Mouse (Mus musculus) forebrain, embryonic 12.5 days (tissue): ENCODE measurements around the gene Boll. TPM values are rescaled to one million over a fixed set of nuclear protein-coding genes. Genes with fewer than 3 reads are reported as not detected.
"Not testable (repeated sequence)": the region's sequence is repeated elsewhere in the genome, so short reads cannot be mapped to it uniquely, and the experiment has no call there.

Experiments used
- ATAC-seq: fragments of 200-750 bp; cut with Nextera tagmentation; 2 replicates; pipeline ENCODE4 v1.8.0; 2017; ENCODE audit warnings: moderate TSS enrichment; ENCODE audit not compliant: low FRiP score
- H3K27ac ChIP-seq: fragments of 300-500 bp; sonication (generic); 2 replicates; pipeline ENCODE4 v1.5.1; 2016; ENCODE audit warnings: mild to moderate bottlenecking
- H3K27me3 ChIP-seq: fragments of 300-500 bp; sonication (generic); 2 replicates; pipeline ENCODE4 v1.6.1; 2016; ENCODE audit warnings: mild to moderate bottlenecking
- H3K36me3 ChIP-seq: fragments of 300-500 bp; sonication (generic); replicated peaks from 2 replicates; pipeline ENCODE4 v1.6.1; 2016; ENCODE audit warnings: mild to moderate bottlenecking
- H3K4me1 ChIP-seq: fragments of 300-500 bp; sonication (generic); 2 replicates; pipeline ENCODE4 v1.6.1; 2016
- H3K4me2 ChIP-seq: fragments of 300-500 bp; sonication (generic); 2 replicates; pipeline ENCODE4 v1.6.1; 2016; ENCODE audit warnings: mild to moderate bottlenecking, moderate library complexity
- H3K4me3 ChIP-seq: fragments of 300-500 bp; sonication (generic); replicated peaks from 2 replicates; pipeline ENCODE4 v1.5.1; 2016; ENCODE audit warnings: mild to moderate bottlenecking
- H3K9ac ChIP-seq: fragments of 300-500 bp; sonication (generic); 2 replicates; pipeline ENCODE4 v1.6.1; 2016; ENCODE audit warnings: mild to moderate bottlenecking
- H3K9me3 ChIP-seq: fragments of 300-500 bp; sonication (generic); 2 replicates; pipeline ENCODE4 v1.6.1; 2016
- WGBS: fragments of 180-500 bp; shearing (Covaris S2); methylation state at CpG from one replicate; pipeline ENCODE4 v1.1.7; 2016; 5-methylcytosine and 5-hydroxymethylcytosine counted together
- polyA plus RNA-seq: library from polyadenylated mRNA; unstranded; fragments of >200 nt; fragmentation: Nextera tagmentation; extraction: Ambion mirVana; gene quantifications from 2 replicates; pipeline ENCODE4 v1.2.1, GENCODE M21; 2016

The Boll gene
- polyA plus RNA-seq, 1 experiment from 2014 or later = 0.50 TPM

DNA sequence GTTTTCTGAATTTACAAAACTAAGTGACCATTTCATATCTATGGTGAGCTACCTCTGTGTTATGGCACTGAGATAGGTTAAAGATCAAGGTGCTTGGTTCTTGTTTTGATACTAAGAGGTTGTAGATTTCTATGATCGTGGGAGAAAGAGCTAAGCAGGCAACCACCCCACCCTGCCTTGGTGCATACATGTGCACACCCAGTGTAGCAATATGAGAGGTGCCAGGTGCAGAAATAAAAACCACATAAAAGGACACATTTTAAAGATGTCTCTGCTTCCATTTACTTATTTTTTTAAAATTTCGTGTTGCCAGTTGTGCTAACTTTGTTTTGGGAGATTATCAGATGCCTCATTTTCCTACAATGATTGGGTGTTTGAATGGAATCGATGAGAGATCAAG is 9.4 kb upstream of the Boll start:
- 89% methylated on average over 3 of the region's 3 CpGs for WGBS
- H3K36me3 ChIP-seq = no peaks in the 10 kb centered on the region
- H3K9ac ChIP-seq = no peak overlapping the region
- no peak for ATAC-seq
- no peaks in the 10 kb centered on the region for H3K4me1 ChIP-seq
- H3K4me2 ChIP-seq = no peak overlapping the region
- H3K9me3 ChIP-seq = no peaks in the 10 kb centered on the region
- no peak overlapping the region for H3K27ac ChIP-seq
- H3K4me3 ChIP-seq = no peak overlapping the region
- H3K27me3 ChIP-seq = no peaks in the 10 kb centered on the region

- Histone ChIP-seq H3K27me3 (peaks cover 27% of the 10 kb centered on the region), H3K4me3 (peak overlapping the region; percentile 51), H3K36me3 (no peaks in the 10 kb centered on the region), H3K9ac (0 out of 2 replicates have a peak overlapping the region, but pooled peaks have one; percentile 7), H3K4me2 (peak overlapping the region; percentile 56), H3K4me1 (peaks cover 4% of the 10 kb centered on the region), H3K9me3 (peaks cover 9% of the 10 kb centered on the region), H3K27ac (no peak overlapping the region)
- WGBS = 2% methylated on average over 27 of the region's 27 CpGs
- peak; percentile 88 for ATAC-seq
These were observed 317 bp upstream of the Boll start for GRCm38 (mm10) chr1:55363586-55363985.

GRCm38 (mm10) chr1:55362634-55363033 is 635 bp downstream of the Boll start:
- peaks cover 4% of the 10 kb centered on the region for H3K4me1 ChIP-seq
- H3K36me3 ChIP-seq = no peaks in the 10 kb centered on the region
- H3K4me3 ChIP-seq = peak overlapping the region; percentile 51
- no peak overlapping the region for H3K9ac ChIP-seq
- 53% methylated on average over 37 of the region's 49 CpGs for whole genome bisulfite sequencing
- peak; percentile 57; the same call in 1 of the 2 replicates for ATAC-seq
- no peak overlapping the region for H3K27ac ChIP-seq
- peak overlapping the region; percentile 56 for H3K4me2 ChIP-seq
- peaks cover 27% of the 10 kb centered on the region for H3K27me3 ChIP-seq
- peaks cover 9% of the 10 kb centered on the region for H3K9me3 ChIP-seq

DNA sequence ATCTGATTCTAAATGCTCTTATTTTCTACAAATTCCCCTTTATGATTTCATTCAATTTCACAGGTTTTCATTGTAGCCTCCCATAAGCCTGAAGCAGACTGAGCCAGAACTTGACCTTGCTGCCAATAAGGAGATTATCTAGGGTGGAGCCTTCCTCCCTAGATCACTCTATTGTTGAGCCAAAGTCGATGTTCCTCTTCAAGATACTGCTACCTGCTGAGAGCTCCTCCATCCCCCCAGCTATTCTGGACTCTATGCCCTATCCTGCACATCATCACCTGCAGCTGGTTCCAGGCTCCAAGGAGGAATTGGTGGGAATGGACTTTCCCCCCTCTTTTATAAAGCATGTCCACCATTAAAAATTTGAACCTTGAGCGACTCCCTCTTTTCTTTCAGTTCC is 11.4 kb downstream of the Boll start:
- H3K4me1 ChIP-seq, H3K9me3 ChIP-seq: not testable (repeated sequence)

DNA sequence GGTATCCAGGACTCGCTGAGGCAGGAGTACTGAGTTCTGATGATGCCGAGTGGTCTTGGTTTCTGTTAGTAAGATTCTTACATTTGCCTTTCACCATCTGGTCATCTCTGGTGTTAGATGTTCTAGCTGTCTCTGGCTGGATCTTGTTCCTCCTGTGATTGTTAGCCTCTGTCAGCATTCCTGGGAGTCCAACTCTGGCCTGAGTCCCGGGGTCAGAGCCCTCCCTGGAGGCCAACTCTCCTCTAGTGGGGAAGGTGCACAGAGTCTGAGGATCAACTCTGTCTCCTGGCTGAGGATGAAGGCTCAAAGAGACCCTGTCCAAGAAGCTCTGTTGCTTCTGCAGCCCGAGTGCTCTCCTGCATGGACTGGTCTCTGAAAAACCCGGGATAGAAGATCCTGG is 37.8 kb downstream of the Boll start:
- 82% methylated on average over 5 of the region's 5 CpGs for WGBS
- not testable (repeated sequence) for H3K9ac ChIP-seq, H3K9me3 ChIP-seq, H3K27ac ChIP-seq, H3K4me1 ChIP-seq, H3K27me3 ChIP-seq, H3K4me2 ChIP-seq, H3K4me3 ChIP-seq, H3K36me3 ChIP-seq, ATAC-seq

More for the DNA sequence above, 11.4 kb downstream of the Boll start:
- not testable (repeated sequence) for H3K4me2 ChIP-seq, H3K9ac ChIP-seq, H3K36me3 ChIP-seq, H3K4me3 ChIP-seq, H3K27ac ChIP-seq, ATAC-seq, H3K27me3 ChIP-seq
- 76% methylated on average over 2 of the region's 2 CpGs for WGBS

DNA sequence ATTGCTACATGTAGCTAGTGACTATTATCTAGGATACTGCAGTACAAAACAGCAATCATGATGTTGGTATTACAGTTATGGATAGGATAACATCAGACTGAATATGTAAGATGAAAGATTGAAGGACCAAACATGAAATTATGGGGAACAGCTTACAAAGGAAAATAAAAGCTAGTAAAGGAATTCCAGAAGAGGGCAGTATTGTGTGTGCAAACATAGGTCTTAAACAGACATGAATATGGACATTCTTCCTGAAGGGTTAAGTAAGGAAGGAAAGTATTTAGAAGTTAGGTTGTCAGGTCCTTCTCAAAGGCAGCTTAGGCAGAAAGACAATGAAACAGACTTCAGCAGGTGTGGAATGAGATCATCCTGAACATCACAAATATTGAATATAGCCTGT is 62.2 kb downstream of the Boll start:
- Histone ChIP-seq H3K9ac (no peak overlapping the region), H3K4me3 (no peak overlapping the region), H3K9me3 (peaks cover 6% of the 10 kb centered on the region; the same call in 1 of the 2 replicates), H3K4me1 (no peaks in the 10 kb centered on the region), H3K36me3 (no peaks in the 10 kb centered on the region), H3K27me3 (no peaks in the 10 kb centered on the region), H3K27ac (no peak overlapping the region), H3K4me2 (no peak overlapping the region)
- no peak for ATAC-seq

- Histone ChIP-seq H3K4me1 (no peaks in the 10 kb centered on the region), H3K4me3 (no peak overlapping the region), H3K27me3 (no peaks in the 10 kb centered on the region), H3K9me3 (no peaks in the 10 kb centered on the region), H3K27ac (no peak overlapping the region), H3K4me2 (no peak overlapping the region), H3K9ac (no peak overlapping the region), H3K36me3 (no peaks in the 10 kb centered on the region)
- ATAC-seq = no peak
- 70% methylated on average over 9 of the region's 9 CpGs for WGBS
These were observed 84.2 kb downstream of the Boll start for GRCm38 (mm10) chr1:55279081-55279480.

- Histone ChIP-seq H3K4me2 (no peak overlapping the region), H3K9me3 (no peaks in the 10 kb centered on the region), H3K9ac (no peak overlapping the region), H3K4me3 (no peak overlapping the region), H3K27me3 (no peaks in the 10 kb centered on the region), H3K27ac (no peak overlapping the region), H3K4me1 (no peaks in the 10 kb centered on the region), H3K36me3 (no peaks in the 10 kb centered on the region)
- 77% methylated on average over 2 of the region's 2 CpGs for WGBS
- ATAC-seq = no peak
These were observed 97.8 kb downstream of the Boll start for GRCm38 (mm10) chr1:55265447-55265846.

GRCm38 (mm10) chr1:55264385-55264784 is 98.9 kb downstream of the Boll start:
- Histone ChIP-seq H3K27me3 (no peaks in the 10 kb centered on the region), H3K9me3 (no peaks in the 10 kb centered on the region), H3K27ac (no peak overlapping the region), H3K9ac (no peak overlapping the region), H3K36me3 (no peaks in the 10 kb centered on the region), H3K4me3 (no peak overlapping the region), H3K4me1 (no peaks in the 10 kb centered on the region), H3K4me2 (no peak overlapping the region)
- WGBS = 55% methylated on average over 2 of the region's 2 CpGs
- ATAC-seq = no peak

DNA sequence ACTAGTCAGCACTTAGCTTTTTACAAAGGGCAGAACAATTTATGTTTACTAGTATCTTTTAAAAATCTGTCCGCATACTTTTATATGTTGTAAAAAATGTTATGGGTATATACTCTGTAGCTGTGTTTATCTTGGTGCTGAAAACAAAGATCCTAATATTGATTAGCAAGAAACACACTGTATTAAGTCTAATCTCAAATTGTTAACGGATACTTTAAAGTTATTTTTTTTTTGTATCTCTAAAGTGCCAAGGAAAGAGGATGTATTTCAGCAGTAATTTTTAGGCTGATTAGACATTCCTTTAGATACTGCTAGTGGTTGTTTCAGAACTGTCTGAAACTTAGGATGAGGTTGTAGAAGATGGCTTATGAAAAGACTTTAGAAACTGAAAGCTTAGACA is 116.9 kb downstream of the Boll start:
- no peak overlapping the region for H3K4me3 ChIP-seq
- H3K4me1 ChIP-seq = no peaks in the 10 kb centered on the region
- 95% methylated on average over 2 of the region's 2 CpGs for WGBS
- H3K27me3 ChIP-seq = no peaks in the 10 kb centered on the region
- no peaks in the 10 kb centered on the region for H3K36me3 ChIP-seq
- no peak for ATAC-seq
- H3K9me3 ChIP-seq = no peaks in the 10 kb centered on the region
- no peak overlapping the region for H3K9ac ChIP-seq
- H3K27ac ChIP-seq = no peak overlapping the region
- H3K4me2 ChIP-seq = no peak overlapping the region

DNA sequence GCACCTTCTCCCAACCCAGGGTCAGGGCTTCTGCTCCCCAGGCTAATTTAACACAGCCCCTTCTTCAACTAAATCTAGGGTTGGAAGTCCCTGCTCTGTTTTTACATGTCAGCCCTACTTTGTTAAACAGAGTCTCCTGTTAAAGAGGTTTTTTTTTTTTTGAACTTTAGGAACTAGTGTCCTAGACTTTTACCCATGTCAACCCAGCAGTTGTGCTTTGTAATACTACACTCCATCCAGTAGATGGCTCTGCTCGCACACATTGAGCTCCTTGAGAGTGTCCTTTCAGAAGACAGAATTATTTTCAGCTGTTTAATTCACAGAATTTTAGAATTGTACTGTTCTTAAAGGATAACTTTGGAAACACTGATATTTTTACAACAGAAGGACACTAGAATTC is 124.0 kb downstream of the Boll start:
- H3K36me3 ChIP-seq = no peaks in the 10 kb centered on the region
- 0 out of 2 replicates have a peak overlapping the region, but pooled peaks have one; percentile 73 for H3K9ac ChIP-seq
- H3K4me3 ChIP-seq = peak overlapping the region; percentile 74; the same call in 1 of the 2 replicates
- H3K9me3 ChIP-seq = no peaks in the 10 kb centered on the region
- H3K4me1 ChIP-seq = peaks cover 22% of the 10 kb centered on the region
- H3K27ac ChIP-seq = no peak overlapping the region
- no peak for ATAC-seq
- WGBS = 2% methylated on average over 1 of the region's 1 CpGs
- H3K4me2 ChIP-seq = peak overlapping the region; percentile 93
- H3K27me3 ChIP-seq = 0 out of 2 replicates have a peak, but pooled peaks cover 4% of the 10 kb centered on the region

- Histone ChIP-seq H3K27ac (no peak overlapping the region), H3K36me3 (no peaks in the 10 kb centered on the region), H3K4me2 (peak overlapping the region; percentile 93), H3K27me3 (0 out of 2 replicates have a peak, but pooled peaks cover 4% of the 10 kb centered on the region), H3K9me3 (no peaks in the 10 kb centered on the region), H3K9ac (peak overlapping the region; percentile 73), H3K4me1 (peaks cover 22% of the 10 kb centered on the region), H3K4me3 (peak overlapping the region; percentile 74)
- 34% methylated on average over 13 of the region's 13 CpGs for WGBS
- ATAC-seq = no peak
These were observed 124.8 kb downstream of the Boll start for GRCm38 (mm10) chr1:55238496-55238895.

- Histone ChIP-seq H3K4me2 (peak overlapping the region; percentile 93), H3K27ac (peak overlapping the region; percentile 81), H3K36me3 (no peaks in the 10 kb centered on the region), H3K9ac (peak overlapping the region; percentile 73), H3K4me3 (peak overlapping the region; percentile 74), H3K4me1 (peaks cover 22% of the 10 kb centered on the region), H3K27me3 (0 out of 2 replicates have a peak, but pooled peaks cover 4% of the 10 kb centered on the region), H3K9me3 (no peaks in the 10 kb centered on the region)
- WGBS = under 1% methylated on average over 23 of the region's 23 CpGs
- peak; percentile 58; the same call in 1 of the 2 replicates for ATAC-seq
These were observed 125.6 kb downstream of the Boll start for GRCm38 (mm10) chr1:55237643-55238161.
